Mouse (Mus musculus) right cerebral cortex, postnatal 36 days (tissue): ENCODE results near the gene Vmn1r223.
"Not testable (repeated sequence)": the region's sequence is repeated elsewhere in the genome, so short reads cannot be mapped to it uniquely, and the experiment has no call there.

Experiments
- DNase-seq, 2 experiments: peaks; one replicate each; pipeline ENCODE4 v3.0.0; 2022; ENCODE audit warnings: low spot score in 2 of 2, mixed read lengths in 1 of 2

Gene Vmn1r223

GRCm38 (mm10) chr13:23246834-23247233 lies at the start of gene Vmn1r223:
TSS of gene Vmn1r223 (plus strand) at chr13:23247134.
- DNase-seq, result not testable (repeated sequence)

DNA sequence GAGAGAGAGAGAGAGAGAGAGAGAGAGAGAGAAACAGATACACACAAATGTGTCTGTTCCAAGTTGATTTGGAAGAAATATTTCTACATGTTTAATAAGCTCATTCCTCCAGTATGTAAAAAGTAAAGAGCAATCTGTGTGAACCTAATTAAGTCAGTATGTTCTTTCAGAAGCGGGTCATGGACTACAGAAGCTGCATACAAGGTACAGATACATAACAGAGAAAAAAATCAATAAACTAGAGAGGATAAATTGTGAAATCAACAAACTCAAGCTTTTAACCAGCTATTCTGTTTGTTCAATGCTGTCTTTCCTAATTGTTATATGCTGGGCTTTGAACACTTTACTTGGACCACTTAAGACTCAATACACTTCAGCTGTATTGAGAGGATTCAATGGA lies 43.0 kb upstream of the Vmn1r223 start:
- not testable (repeated sequence) for DNase-seq

GRCm38 (mm10) chr13:23213827-23214226 lies 33.1 kb upstream of the Vmn1r223 start, which contains the start of gene Vmn1r221:
TSS of gene Vmn1r221 (plus strand) at chr13:23214127.
- not testable (repeated sequence) for DNase-seq

GRCm38 (mm10) chr13:23235847-23236246 lies 11.1 kb upstream of the Vmn1r223 start, which contains the start of gene Vmn1r222:
TSS of gene Vmn1r222 (minus strand) at chr13:23235947.
- not testable (repeated sequence) for DNase-seq

DNA sequence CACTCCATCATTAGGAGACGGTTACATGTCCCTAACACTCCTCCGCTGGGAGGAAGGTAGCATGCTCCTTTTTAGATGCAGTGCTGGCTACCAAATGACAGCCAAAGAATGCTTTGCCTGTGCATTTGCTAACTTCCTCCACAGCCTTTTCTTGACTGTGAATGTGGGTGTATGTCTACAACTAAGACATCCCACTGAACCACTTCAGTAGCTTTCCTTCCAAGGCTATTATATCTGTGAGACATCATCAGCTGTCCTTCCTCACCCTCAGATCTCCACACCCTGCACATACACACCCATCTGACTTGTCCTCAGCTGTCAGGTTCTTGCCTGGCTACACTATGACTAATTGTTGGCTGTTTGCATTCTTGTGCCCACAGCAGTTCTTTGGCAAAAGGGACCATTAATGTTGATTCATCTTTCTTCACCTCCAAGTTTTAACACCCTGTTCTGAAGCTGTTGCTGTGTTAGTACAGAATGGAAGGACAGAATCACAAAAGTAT lies 11.7 kb downstream of the Vmn1r223 start:
- DNase-seq, result peak in 1 of 2 experiments; percentile 3

- not testable (repeated sequence) for DNase-seq
Observed at GRCm38 (mm10) chr13:23268606-23269005, 21.7 kb downstream of the Vmn1r223 start.

DNA sequence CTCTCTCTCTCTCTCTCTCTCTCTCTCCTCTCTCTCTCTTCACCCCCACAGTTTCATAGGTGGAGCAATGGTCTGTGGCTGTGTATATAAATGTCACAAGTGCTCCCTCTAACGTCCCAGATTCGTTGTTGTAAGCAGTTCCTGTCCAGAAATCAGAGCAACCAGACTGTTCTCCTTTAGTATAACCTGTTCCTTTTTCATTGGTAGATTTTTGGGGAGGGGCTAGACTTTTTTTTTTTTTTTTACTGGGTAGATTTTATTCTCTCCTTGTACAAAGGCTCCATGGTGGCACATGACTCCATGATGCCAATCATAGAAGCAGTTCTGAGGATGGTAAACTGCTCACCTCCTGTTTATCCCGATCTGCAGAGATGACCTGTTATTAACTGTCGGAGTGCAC lies 22.2 kb downstream of the Vmn1r223 start:
- DNase-seq, result peak in 1 of 2 experiments; percentile 19

DNA sequence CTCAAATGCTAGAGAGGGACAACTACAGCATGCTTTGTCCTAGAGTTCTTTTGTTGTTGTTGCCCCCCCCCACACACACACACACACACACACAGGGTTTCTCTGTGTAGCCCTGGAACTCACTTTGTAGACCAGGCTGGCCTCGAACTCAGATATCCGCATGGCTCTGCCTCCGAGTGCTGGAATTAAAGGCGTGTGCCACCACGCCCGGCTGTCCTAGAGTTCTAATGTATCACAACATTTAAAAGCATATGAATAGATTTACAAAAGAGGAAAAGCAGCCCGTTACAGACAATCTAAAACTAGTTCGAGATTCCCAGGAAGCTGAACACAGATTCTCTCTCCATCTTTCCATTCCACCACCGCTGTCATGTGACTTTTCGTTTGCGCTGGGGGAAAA lies 22.7 kb downstream of the Vmn1r223 start:
- peak in 1 of 2 experiments; percentile 9 for DNase-seq

DNA sequence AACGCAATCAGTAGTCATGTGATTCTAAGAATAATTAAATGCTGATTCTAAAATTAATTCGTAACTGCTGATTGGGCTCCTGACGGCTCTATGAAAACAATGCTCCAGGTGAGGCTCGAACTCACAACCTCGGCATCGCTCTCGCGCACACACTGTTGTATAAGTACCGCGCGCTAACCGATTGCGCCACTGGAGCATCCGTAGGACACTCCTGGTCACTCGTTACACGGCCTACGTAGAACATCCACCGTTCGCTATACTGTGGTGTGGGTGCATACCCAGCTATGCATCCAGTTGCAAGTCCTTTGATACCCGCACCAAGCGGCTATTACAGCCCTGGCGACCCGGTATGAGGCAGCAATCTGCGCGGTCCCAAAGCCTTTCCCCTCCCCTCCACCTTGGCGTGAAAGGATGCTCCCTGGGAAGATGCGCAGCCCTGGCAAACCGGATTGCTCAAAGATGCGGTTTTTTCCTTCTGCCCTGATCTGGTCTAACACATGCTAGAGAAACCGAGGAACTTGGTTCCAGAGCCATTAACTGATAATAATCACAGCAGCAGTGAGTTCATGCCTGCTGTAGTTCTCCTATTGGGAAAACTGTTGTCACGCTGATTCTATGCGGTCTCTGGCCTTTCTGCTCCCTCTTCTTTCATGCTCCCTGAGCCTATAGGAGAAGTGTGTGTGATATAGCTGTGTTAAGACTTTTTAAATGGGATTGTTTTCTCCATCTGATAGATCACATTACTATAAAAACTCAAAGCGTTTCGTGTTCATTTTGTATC lies 23.6 kb downstream of the Vmn1r223 start:
- peak; percentile 56 to 65 for DNase-seq

- DNase-seq, result no peak
Observed at GRCm38 (mm10) chr13:23279576-23279975, 32.6 kb downstream of the Vmn1r223 start.

GRCm38 (mm10) chr13:23279992-23280391 lies 33.1 kb downstream of the Vmn1r223 start:
- DNase-seq, result no peak

GRCm38 (mm10) chr13:23285191-23285920 lies 38.4 kb downstream of the Vmn1r223 start:
- peak in 1 of 2 experiments; percentile 32 for DNase-seq

GRCm38 (mm10) chr13:23285921-23286720 lies 39.2 kb downstream of the Vmn1r223 start:
- no peak for DNase-seq

DNA sequence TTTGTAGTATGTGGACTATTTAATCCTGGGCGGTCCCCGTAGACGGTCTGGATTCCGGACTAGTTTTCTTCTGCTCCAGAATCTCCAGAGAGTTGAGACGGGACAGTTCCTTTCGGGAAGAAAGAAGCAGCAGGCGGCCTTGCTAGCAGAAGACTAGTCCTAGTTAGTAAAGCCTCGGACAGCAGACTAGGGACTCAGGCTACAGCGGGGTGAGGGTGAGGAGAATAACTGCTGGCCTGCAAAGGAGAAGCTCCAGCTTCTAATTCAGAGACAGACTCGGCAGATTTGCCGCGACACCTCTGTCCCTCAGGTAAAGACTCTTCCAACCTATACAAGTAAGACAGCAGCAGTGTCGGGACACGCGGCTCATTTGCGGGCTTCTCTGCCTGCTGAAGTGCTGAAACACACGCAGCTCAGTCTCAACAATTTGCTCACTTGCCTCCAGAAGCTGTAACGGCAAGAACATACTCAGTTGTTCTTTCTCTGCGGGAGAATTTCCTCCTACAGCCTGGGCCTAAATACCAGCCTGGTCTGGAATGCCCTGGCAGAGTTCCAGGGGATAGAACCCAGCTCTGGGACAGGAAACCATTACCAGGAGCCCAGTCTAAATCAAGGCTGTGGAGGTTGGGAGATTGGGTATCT lies 39.9 kb downstream of the Vmn1r223 start:
- no peak for DNase-seq

- DNase-seq, result no peak
Observed at GRCm38 (mm10) chr13:23297737-23298136, 50.8 kb downstream of the Vmn1r223 start.

- DNase-seq, result peak; percentile 26 to 43
Observed at GRCm38 (mm10) chr13:23298445-23299232, 51.7 kb downstream of the Vmn1r223 start.

DNA sequence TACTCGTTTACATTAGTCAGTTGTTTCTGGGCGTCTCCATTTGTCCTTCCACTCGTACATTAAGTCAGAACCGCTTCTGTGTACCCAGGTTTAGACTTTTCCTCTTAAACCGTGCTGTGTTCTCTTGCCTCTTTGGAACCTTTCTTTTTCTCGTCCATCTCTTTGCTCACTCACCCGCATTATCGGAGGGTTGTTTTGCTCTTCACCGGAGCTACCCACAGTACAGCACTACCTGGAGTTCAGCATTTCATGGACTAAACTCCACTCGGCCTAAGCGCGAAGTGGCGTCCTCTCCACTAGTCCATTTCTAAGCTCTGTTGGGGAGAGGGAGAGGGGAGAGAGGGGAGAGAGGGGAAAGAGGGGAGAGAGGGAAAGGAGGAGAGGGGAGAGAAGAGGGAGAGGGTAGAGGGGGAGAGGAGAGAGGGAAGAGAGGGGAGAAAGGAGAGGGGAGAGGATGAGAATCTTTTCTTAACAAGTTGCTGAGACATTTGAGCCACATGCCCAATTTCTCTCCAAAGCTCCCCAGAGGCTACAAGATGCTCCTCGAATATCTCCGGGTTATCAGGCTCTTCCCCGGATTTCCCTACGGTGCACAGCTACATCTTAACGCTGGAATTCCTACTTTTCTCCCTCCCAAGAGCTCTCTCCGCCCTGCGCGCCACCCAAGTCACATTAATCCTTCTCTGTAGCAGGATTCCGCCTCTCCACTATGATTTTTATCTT lies 52.5 kb downstream of the Vmn1r223 start:
- DNase-seq, result no peak

- peak; percentile 65 to 69 for DNase-seq
Observed at GRCm38 (mm10) chr13:23299999-23300341, 53.0 kb downstream of the Vmn1r223 start.
